Mouse (Mus musculus) hindbrain, embryonic 15.5 days (tissue): Measurements from ENCODE around the gene Foxl1. TPM values are rescaled to one million over a fixed set of nuclear protein-coding genes. Genes with fewer than 3 reads are reported as not detected.
A peak's percentile ranks its signal among the peaks of the same experiment; 100 is the strongest.

ENCODE experiments used
- ATAC-seq: fragments of 200-750 bp; cut with Nextera tagmentation; 2 replicates; pipeline ENCODE4 v1.8.0; 2017; ENCODE audit warnings: low read depth, moderate number of reproducible peaks, moderate TSS enrichment; ENCODE audit not compliant: low FRiP score
- H3K27ac ChIP-seq: fragments of 300-500 bp; sonication (generic); replicated peaks from 2 replicates; pipeline ENCODE4 v1.5.1; 2015; ENCODE audit warnings: mild to moderate bottlenecking, inconsistent platforms
- H3K27me3 ChIP-seq: fragments of 300-500 bp; sonication (generic); 2 replicates; pipeline ENCODE4 v1.6.1; 2015; ENCODE audit warnings: control low read depth, inconsistent platforms
- H3K36me3 ChIP-seq: fragments of 300-500 bp; sonication (generic); 2 replicates; pipeline ENCODE4 v1.6.1; 2015; ENCODE audit warnings: control low read depth, inconsistent platforms
- H3K4me1 ChIP-seq: fragments of 300-500 bp; sonication (generic); replicated peaks from 2 replicates; pipeline ENCODE4 v1.6.1; 2015; ENCODE audit warnings: control low read depth, inconsistent platforms
- H3K4me2 ChIP-seq: fragments of 300-500 bp; sonication (generic); 2 replicates; pipeline ENCODE4 v1.6.1; 2015; ENCODE audit warnings: moderate library complexity, mild to moderate bottlenecking, inconsistent platforms
- H3K4me3 ChIP-seq: fragments of 300-500 bp; sonication (generic); 2 replicates; pipeline ENCODE4 v1.5.1; 2015; ENCODE audit warnings: mild to moderate bottlenecking, inconsistent platforms
- H3K9ac ChIP-seq: fragments of 300-500 bp; sonication (generic); 2 replicates; pipeline ENCODE4 v1.6.1; 2015; ENCODE audit warnings: inconsistent platforms
- H3K9me3 ChIP-seq: fragments of 300-500 bp; sonication (generic); 2 replicates; pipeline ENCODE4 v1.6.1; 2016; ENCODE audit warnings: control low read depth, inconsistent platforms
- WGBS: fragments of 180-500 bp; shearing (Covaris S2); methylation state at CpG from one replicate; pipeline ENCODE4 v1.1.7; 2015; 5-methylcytosine and 5-hydroxymethylcytosine counted together
- polyA plus RNA-seq: library from polyadenylated mRNA; unstranded; fragments of >200 nt; fragmentation: Nextera tagmentation; extraction: Ambion mirVana; gene quantifications from 2 replicates; pipeline ENCODE4 v1.2.1, GENCODE M21; 2015

Foxl1 gene
- 0.14 and 0.40 TPM in 2 replicates for polyA plus RNA-seq

DNA sequence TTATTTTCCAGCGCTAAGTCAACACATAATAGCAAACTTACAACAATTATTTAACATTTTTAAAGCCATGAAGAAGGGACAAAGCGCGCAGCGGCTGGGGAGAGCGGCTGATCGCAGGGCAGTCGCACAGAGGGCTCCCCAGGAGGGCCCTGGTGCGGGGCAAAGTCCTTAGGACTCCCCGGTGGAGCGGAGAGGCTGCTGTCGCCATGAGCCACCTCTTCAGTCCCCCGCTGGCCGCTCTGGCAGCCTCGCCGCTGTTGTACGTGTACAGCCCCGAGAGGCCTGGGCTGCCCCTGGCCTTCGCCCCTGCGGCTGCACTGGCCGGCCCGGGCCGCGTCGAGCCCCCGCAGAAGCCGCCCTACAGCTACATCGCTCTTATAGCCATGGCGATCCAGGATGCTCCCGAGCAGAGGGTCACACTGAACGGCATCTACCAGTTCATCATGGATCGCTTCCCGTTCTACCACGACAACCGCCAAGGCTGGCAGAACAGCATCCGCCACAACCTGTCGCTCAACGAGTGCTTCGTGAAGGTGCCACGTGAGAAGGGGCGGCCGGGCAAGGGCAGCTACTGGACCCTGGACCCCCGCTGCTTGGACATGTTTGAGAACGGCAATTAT, at the start of gene Foxl1:
Foxl1 (plus strand) TSS at position 185 of the 620 bp plus-strand sequence.
- H3K9me3 ChIP-seq: no peaks in the 10 kb centered on the region
- peaks cover 96% of the 10 kb centered on the region for H3K27me3 ChIP-seq
- peak within 1 kb of the TSS; percentile 37 for H3K4me2 ChIP-seq
- H3K27ac ChIP-seq: no peak within 1 kb of the TSS
- H3K4me3 ChIP-seq: 0 out of 2 replicates have a peak within 1 kb of the TSS, but pooled peaks have one; percentile 8
- H3K4me1 ChIP-seq: peaks cover 20% of the 10 kb centered on the region
- no peak within 1 kb of the TSS for H3K9ac ChIP-seq
- WGBS: under 1% methylated on average over 43 of the region's 43 CpGs
- H3K36me3 ChIP-seq: no peaks in the 10 kb centered on the region
- ATAC-seq: no peak

DNA sequence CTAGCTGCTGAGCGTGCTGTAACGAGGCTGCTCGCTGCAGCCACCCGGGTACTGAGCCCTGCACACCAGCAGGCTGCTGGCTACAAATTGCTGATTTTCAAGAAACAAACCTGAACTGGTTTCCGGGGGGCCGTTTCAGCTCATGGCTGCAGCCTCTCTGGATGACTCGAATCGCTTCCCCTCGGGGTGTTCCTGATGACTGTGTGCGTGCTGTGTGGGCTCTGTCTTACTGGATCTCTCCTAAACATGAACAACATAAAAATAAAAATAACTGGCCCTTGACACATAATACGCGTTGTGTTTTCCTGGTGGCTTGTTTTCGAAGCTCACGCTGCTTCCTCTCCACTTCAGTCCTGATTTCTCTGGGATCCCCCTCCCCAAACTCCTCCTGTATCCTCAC, 49.0 kb upstream of the Foxl1 start:
- Histone ChIP-seq H3K4me1 (peaks cover 12% of the 10 kb centered on the region), H3K36me3 (no peaks in the 10 kb centered on the region), H3K4me2 (no peak overlapping the region), H3K27me3 (peaks cover 98% of the 10 kb centered on the region), H3K9ac (no peak overlapping the region), H3K27ac (no peak overlapping the region), H3K9me3 (no peaks in the 10 kb centered on the region), H3K4me3 (no peak overlapping the region)
- ATAC-seq: no peak
- 1% methylated on average over 14 of the region's 14 CpGs for WGBS

DNA sequence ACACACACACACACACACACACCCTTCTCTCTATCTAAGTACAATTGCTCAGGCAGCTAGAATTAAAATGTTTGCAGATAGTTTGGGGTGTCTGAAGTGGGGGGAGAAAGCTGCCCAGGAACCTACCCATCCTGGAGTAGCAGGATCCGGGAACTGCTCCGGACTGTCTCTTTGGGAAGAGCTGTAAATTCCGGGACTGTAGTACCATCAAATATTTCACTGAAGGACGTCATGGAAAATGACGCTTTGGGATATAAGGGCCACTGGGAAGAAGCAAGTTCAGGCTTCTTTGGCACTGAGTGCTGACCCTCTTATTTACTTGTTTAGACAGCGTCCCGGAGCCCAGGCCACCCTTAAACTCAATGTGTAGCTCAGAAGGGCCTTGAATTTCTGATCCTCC, 48.5 kb upstream of the Foxl1 start:
- 2% methylated on average over 7 of the region's 7 CpGs for WGBS
- H3K9ac ChIP-seq: no peak overlapping the region
- no peak overlapping the region for H3K27ac ChIP-seq
- H3K4me1 ChIP-seq: peaks cover 16% of the 10 kb centered on the region
- no peak overlapping the region for H3K4me3 ChIP-seq
- peaks cover 97% of the 10 kb centered on the region for H3K27me3 ChIP-seq
- no peaks in the 10 kb centered on the region for H3K9me3 ChIP-seq
- no peak for ATAC-seq
- no peak overlapping the region for H3K4me2 ChIP-seq
- H3K36me3 ChIP-seq: no peaks in the 10 kb centered on the region

DNA sequence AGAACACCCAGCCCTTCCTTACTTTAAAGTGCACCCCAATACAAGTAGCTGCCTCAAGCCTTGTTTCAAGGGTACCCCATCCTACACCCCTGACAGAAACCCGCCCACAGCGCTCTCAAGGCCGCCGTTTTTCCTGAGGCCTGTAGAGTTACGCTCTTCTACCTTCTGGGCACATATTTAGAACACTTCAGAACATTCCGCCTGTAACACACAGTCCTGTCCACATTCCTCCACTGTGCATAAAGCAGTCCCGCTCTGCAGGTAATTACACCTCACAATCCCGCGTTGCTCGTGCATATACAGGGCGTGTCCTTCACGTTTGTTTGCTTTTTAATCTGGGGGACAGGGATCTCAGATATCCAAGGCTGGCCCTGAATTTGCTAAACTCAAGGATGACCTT, 47.8 kb upstream of the Foxl1 start:
- 3% methylated on average over 12 of the region's 12 CpGs for WGBS
- H3K36me3 ChIP-seq: no peaks in the 10 kb centered on the region
- H3K4me2 ChIP-seq: no peak overlapping the region
- H3K4me3 ChIP-seq: no peak overlapping the region
- no peaks in the 10 kb centered on the region for H3K9me3 ChIP-seq
- peaks cover 97% of the 10 kb centered on the region for H3K27me3 ChIP-seq
- H3K27ac ChIP-seq: no peak overlapping the region
- no peak for ATAC-seq
- H3K4me1 ChIP-seq: peaks cover 24% of the 10 kb centered on the region
- H3K9ac ChIP-seq: no peak overlapping the region

DNA sequence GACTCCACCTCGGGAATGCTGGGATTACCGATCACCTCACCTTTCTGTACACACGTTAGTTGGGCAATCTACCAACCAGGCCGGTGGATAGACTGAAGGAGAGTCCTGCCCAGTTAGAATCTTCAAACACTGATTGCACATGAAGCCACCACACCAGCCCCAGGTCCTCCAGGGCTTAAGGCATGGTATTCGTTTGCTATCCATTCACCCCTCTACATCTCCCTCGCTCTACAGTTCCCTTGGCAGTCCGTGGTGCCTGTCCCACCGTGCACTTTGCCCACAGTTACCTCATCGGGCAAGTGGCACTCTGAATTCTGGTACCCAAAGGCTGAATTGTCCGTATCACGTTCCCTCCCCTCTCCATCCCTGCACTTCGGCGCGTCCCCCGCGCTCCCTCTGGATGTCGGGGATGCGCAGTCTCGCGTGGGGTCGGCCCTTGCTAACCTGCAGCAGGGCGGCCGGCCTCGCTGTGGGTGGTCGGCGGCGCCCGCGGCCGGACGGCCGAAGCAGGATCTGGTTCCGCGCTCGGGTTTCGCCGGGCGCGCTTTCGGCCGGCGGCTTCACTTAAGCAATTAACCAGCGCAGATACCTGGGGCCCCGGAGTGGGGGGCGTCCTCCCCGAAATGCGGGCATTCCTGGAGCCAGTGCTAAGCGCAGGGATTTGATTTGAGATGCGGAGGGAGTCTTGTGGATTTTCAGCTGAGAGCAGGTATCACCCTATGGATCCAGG, 47.2 kb upstream of the Foxl1 start:
- no peak overlapping the region for H3K9ac ChIP-seq
- no peaks in the 10 kb centered on the region for H3K9me3 ChIP-seq
- peaks cover 97% of the 10 kb centered on the region for H3K27me3 ChIP-seq
- H3K36me3 ChIP-seq: no peaks in the 10 kb centered on the region
- H3K4me1 ChIP-seq: peaks cover 24% of the 10 kb centered on the region
- H3K27ac ChIP-seq: no peak overlapping the region
- WGBS: under 1% methylated on average over 49 of the region's 49 CpGs
- no peak for ATAC-seq
- no peak overlapping the region for H3K4me2 ChIP-seq
- no peak overlapping the region for H3K4me3 ChIP-seq

DNA sequence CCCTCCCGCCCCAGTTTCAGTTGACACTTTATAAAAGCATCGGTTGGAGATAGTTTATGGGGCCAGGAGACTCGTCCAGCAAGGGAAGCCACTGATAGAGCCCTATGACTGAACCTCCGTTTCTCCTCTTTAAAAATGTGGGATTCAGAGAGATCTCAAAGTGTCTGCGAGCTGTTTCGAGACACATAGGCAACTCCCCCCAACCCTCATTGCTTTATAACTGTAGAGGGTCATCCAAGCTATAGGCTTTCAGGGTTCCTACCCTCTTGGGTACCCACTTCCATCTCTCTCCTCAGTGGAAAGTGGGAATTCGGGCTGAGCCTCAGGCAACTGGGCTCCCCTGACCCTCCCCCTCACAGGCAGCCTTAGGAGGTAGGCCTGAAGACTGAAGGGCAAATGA, 46.3 kb upstream of the Foxl1 start:
- Histone ChIP-seq H3K36me3 (no peaks in the 10 kb centered on the region), H3K9ac (no peak overlapping the region), H3K4me2 (no peak overlapping the region), H3K27ac (no peak overlapping the region), H3K4me3 (no peak overlapping the region), H3K4me1 (peaks cover 24% of the 10 kb centered on the region), H3K27me3 (peaks cover 97% of the 10 kb centered on the region), H3K9me3 (no peaks in the 10 kb centered on the region)
- 1% methylated on average over 7 of the region's 7 CpGs for WGBS
- ATAC-seq: no peak

DNA sequence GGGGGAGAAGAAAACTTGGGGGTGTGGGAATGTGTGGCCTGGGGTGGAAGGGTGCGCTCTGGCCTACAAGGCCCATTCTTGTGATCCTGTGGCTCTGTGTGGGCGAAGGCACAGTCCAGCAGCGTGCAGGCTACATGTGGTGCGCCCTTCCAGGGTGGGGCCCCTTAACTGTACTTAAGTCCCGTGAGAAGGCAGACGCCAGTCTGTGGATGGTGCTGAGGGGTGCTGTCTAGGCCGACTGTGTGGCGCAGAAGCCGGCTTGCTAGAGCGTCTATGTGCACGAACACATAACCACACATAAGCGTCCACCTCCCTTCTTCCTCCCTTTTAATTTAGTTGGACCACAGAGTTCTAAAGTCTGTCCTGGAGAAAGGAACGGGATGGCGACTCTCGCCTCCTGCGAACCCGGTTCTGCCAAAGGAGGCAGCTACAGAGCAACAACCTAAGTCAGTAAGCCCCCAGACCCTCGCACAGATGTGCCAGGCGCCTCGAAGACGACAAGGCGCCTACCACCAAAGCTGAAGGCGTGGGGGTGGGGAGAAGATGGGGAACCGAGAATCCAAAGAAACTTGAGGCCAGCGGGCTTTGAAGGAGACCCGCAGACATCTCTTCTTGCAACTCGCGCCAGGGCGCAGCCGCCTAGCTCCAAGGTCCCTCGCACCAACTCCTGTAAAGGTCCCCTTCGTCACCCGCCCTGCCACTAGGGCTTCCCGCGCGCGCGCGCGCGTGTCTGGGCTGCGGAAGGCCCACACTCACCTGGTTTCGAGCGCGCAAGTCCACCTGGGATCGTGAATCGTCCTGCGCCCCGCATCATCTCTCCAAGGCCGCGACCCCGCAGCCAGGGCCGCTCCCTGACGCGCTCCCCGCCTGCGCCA, 45.3 kb upstream of the Foxl1 start:
- Histone ChIP-seq H3K36me3 (no peaks in the 10 kb centered on the region), H3K4me3 (peak overlapping the region; percentile 35), H3K27me3 (peaks cover 97% of the 10 kb centered on the region), H3K27ac (no peak overlapping the region), H3K9ac (no peak overlapping the region), H3K4me1 (peaks cover 24% of the 10 kb centered on the region), H3K4me2 (peak overlapping the region; percentile 61), H3K9me3 (no peaks in the 10 kb centered on the region)
- no peak for ATAC-seq
- under 1% methylated on average over 57 of the region's 57 CpGs for WGBS

DNA sequence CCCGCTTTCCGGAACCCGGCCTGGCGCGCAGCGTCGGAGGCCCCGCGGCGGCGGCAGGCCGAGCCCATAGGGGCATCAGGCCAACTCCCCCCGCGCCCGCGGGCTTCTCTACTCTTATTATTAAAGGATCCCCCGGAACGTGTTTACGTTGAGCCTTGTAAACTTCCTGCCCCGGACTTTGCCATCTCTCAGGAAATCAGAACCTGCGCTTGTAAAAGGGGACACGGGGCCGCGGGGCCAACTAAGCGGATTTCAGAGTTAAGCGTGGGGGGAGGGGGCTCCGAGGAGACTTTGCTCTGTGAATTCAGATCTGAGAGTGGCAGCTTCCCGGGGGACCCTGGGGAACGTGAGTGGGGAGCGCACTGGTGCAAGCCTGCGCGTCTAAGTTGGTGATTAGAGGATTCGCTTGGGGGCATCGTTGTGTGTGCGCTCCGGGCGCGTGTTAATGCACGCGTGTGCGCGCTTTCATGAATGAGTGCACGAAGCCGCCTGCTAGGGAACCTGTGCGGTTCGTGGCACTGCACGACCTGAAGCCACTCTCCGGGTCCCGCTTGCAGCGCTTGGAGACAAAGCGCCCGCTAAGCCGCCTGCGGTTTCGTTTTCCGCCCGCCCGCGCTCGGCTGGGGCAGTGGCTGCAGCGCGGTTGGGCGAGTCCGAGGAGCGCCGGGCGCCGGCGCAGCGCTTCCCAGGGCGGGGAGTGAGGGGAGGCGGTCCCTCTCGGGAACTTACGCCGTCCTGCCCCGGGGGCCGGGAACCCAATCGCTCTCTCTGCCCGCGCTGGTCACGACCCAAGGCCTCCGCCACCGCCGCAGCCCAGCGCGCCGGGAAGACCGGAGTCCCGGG, 44.4 kb upstream of the Foxl1 start:
- Histone ChIP-seq H3K4me2 (peak overlapping the region; percentile 61), H3K4me1 (peaks cover 24% of the 10 kb centered on the region), H3K36me3 (no peaks in the 10 kb centered on the region), H3K4me3 (peak overlapping the region; percentile 35), H3K9ac (no peak overlapping the region), H3K27ac (no peak overlapping the region), H3K27me3 (peaks cover 92% of the 10 kb centered on the region), H3K9me3 (no peaks in the 10 kb centered on the region)
- under 1% methylated on average over 88 of the region's 89 CpGs for WGBS
- ATAC-seq: no peak; the same call in 1 of the 2 replicates

DNA sequence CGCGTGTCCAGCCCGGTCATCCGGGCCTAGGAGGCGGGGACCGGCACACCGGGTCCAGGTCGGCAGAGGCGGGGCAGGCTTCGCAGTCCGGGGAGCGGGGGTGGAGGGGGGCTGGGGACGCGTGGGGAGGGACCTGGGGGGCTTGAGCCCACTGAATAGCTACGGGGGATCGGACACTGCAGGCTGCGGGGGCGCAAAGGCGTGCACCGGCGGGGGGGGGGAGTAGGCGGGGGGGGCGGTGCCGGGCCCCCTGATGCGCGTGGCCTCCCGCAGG, 43.9 kb upstream of the Foxl1 start:
- Histone ChIP-seq H3K9me3 (no peaks in the 10 kb centered on the region), H3K4me1 (peaks cover 24% of the 10 kb centered on the region), H3K36me3 (no peaks in the 10 kb centered on the region), H3K9ac (no peak overlapping the region), H3K27me3 (peaks cover 87% of the 10 kb centered on the region), H3K4me2 (peak overlapping the region; percentile 61), H3K4me3 (peak overlapping the region; percentile 35), H3K27ac (no peak overlapping the region)
- WGBS: 0% methylated on average over 6 of the region's 27 CpGs
- no peak for ATAC-seq

DNA sequence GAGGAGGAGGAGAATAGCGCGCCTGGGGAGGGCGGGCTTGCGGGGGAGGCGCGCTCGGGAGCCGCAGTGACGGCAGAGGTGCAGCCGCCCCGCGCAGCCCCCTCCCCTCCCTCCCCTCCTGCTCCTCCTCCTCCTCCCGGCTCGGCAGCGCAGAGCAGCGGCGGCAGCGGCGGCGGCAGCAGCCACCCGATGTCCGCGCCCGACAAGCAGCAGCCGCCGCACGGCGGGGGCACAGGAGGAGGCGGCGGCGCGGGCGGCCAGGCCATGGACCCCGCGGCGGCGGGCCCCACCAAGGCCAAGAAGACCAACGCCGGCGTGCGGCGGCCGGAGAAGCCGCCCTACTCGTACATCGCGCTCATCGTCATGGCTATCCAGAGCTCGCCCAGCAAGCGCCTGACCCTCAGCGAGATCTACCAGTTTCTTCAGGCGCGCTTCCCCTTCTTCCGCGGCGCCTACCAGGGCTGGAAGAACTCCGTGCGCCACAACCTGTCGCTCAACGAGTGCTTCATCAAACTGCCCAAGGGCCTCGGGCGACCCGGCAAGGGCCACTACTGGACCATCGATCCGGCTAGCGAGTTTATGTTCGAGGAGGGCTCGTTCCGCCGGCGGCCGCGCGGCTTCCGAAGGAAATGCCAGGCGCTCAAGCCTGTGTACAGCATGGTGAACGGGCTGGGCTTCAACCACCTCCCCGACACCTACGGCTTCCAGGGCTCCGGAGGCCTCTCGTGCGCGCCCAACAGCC, 43.4 kb upstream of the Foxl1 start, which contains the start of gene Foxf1:
Foxf1 (plus strand) TSS at position 177 of the 742 bp plus-strand sequence.
- no peaks in the 10 kb centered on the region for H3K36me3 ChIP-seq
- H3K9ac ChIP-seq: no peak within 1 kb of the TSS
- peak within 1 kb of the TSS; percentile 61 for H3K4me2 ChIP-seq
- H3K4me1 ChIP-seq: peaks cover 24% of the 10 kb centered on the region
- peaks cover 87% of the 10 kb centered on the region for H3K27me3 ChIP-seq
- no peak for ATAC-seq
- no peak within 1 kb of the TSS for H3K27ac ChIP-seq
- H3K9me3 ChIP-seq: no peaks in the 10 kb centered on the region
- WGBS: under 1% methylated on average over 58 of the region's 83 CpGs
- peak within 1 kb of the TSS; percentile 35 for H3K4me3 ChIP-seq

DNA sequence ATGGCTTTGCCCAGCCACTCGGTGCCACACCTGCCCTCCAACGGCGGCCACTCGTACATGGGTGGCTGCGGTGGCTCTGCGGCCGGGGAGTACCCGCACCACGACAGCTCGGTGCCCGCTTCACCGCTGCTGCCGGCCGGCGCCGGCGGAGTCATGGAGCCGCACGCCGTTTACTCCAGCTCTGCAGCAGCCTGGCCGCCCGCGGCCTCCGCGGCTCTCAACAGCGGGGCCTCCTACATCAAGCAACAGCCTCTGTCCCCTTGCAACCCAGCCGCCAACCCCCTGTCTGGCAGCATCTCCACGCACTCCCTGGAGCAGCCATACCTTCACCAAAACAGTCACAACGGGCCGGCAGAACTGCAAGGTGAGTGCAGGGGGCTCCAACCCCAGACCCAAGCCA, 42.7 kb upstream of the Foxl1 start:
- Histone ChIP-seq H3K4me3 (peak overlapping the region; percentile 35), H3K27me3 (peaks cover 87% of the 10 kb centered on the region), H3K9ac (no peak overlapping the region), H3K4me1 (peaks cover 24% of the 10 kb centered on the region), H3K4me2 (peak overlapping the region; percentile 61), H3K36me3 (no peaks in the 10 kb centered on the region), H3K27ac (no peak overlapping the region), H3K9me3 (no peaks in the 10 kb centered on the region)
- WGBS: 2% methylated on average over 30 of the region's 30 CpGs
- no peak for ATAC-seq
